ENCODE assay signal across 19 mouse cellular contexts in genomic region chr15:79144021-79144420, GRCm38 (mm10). TPM values are rescaled to one million over a fixed set of nuclear protein-coding genes. Genes with fewer than 3 reads are reported as not detected.
"Had no signal": no experiment of that assay in that cellular context is flagged by ENCODE, and none has a peak within 500 bp of the region (broad histone marks: within the 10 kb centered on the region; RNA-seq: fewer than 3 reads in every experiment).

No protein-coding gene starts in this region.

- H3K9ac ChIP-seq: liver, embryonic 14.5 days; midbrain, embryonic 15.5 days; neural tube, embryonic 12.5 days had no signal

- H3K27ac ChIP-seq: liver, embryonic 14.5 days; macrophage; midbrain, embryonic 15.5 days; neural tube, embryonic 12.5 days had no signal

- DNase-seq: kidney, adult 8-10 months; kidney, postnatal 36 days; layer of hippocampus, adult 9-11 months; layer of hippocampus, postnatal 36 days; lung, adult 18-20 months; right cerebral cortex, postnatal 4 days; spleen, adult 18-20 months; thymus, adult 18-20 months; thymus, postnatal 14 days had no signal

- H3K9me3 ChIP-seq: midbrain, embryonic 15.5 days; neural tube, embryonic 12.5 days had no signal

- ATAC-seq: intestine, embryonic 16.5 days; midbrain, embryonic 15.5 days had no signal

- H3K4me2 ChIP-seq: midbrain, embryonic 11.5 days; midbrain, embryonic 15.5 days; neural tube, embryonic 12.5 days had no signal

- H3K4me3 ChIP-seq: midbrain, embryonic 15.5 days; neural tube, embryonic 12.5 days had no signal

- H3K27me3 ChIP-seq: megakaryocyte, embryonic 14.5 days; midbrain, embryonic 15.5 days; neural tube, embryonic 12.5 days had no signal

RNA-seq across cellular contexts. Expression of gene 1700088E04Rik, which starts 3.0 kb away (rescaled TPM):
- total RNA-seq: monocyte, adult 5-6 weeks had no signal

RNA-seq across cellular contexts. Expression of gene Sox10, which starts 21.0 kb away (rescaled TPM):
- total RNA-seq: liver, adult 2 months; monocyte, adult 5-6 weeks; neutrophil, adult 5-6 weeks had no signal
- polyA plus RNA-seq: liver, adult 2 months; macrophage had no signal
